Mouse (Mus musculus) heart, adult 8-10 months (tissue): ENCODE data around the gene Fat4. TPM values are rescaled to one million over a fixed set of nuclear protein-coding genes. Genes with fewer than 3 reads are reported as not detected.

Source experiments
- DNase-seq: peaks from one replicate; pipeline ENCODE4 v3.0.0; 2022; ENCODE audit warnings: low spot score
- total RNA-seq, 4 experiments: library from RNA; stranded (reverse); gene quantifications; 2 replicates each; pipeline ENCODE4 v1.2.4; 2022

The Fat4 gene
- total RNA-seq, 4 experiments from 2014 or later: 4.9 to 5.9 (median 5.5) TPM

GRCm38 (mm10) chr3:38962328-38962727 lies 75.6 kb downstream of the Fat4 start:
- no peak for DNase-seq

DNA sequence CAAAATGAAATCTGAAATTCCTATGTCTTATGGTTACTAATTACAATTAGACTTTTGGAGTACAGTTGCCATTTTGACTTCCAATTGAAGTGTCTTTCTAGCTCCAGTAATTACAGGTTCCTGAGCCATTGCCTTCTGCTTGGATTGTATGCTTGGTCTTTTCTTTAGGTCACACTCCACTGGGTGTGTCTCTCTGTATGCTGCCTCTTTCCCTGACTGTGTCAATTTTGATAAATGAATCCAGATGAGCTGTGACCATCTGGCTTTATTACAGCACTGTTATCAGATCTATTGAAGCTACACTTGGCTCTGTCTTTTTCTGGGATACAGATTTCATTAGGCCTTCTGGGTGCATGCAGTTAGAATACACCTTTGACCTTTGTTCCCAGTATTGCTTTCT lies 80.7 kb downstream of the Fat4 start:
- DNase-seq: no peak

GRCm38 (mm10) chr3:38986379-38986778 lies 99.6 kb downstream of the Fat4 start:
- no peak for DNase-seq

DNA sequence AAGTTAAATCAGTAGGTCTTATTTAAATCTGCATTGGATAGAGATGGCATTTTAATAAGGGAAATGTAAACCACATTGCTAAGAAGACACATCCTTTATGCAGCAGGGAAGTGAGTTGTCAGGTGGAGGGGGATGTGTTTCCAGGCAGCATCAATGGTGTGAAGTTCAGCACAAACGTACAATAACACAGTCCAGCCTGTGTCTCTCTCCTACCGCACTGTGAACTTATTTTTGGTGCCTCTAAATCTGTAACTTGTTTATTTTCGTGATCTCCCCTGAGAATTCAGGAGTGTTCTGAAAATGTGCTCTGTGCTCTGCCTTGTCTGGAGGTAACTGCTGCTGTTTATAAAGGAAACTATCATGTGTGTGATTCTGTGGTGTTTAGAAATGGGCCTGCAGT lies 102.4 kb downstream of the Fat4 start:
- DNase-seq: no peak

DNA sequence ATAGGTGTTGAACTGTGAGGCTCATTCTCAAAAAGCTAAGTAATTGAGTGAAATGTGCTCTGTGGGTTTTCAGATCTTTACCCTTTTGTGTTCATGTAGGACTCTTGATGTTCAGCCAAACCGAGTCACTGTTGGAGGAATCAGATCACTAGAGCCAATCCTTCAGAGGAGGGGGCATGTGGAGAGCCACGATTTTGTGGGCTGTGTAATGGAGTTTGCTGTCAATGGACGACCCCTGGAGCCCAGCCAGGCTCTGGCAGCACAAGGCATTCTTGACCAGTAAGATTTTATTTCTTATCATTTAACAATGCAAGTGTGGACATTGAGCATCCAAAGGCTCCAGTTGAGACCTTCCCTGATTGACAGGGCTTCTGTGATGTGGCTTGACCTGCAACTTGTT lies 113.3 kb downstream of the Fat4 start:
- DNase-seq: no peak

DNA sequence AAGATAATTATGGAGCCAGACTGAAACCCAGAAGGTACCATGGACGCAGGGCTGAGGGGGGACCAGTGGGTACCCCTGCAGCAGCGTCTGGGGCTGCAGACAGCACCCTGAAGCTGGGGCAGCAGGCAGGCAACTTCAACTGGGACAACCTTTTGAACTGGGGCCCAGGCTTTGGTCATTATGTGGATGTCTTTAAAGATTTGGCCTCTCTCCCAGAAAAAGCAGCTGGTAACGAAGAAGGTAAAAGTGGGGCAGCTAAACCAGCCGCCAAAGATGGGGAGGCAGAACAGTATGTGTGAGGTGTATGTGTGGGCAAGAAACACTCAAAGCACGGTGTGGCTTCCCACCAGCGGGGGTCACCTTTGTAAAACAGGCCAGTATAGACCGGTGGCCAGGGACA lies 123.8 kb downstream of the Fat4 start:
- no peak for DNase-seq

- DNase-seq: no peak
Measured at GRCm38 (mm10) chr3:39017633-39018032, 130.9 kb downstream of the Fat4 start.

GRCm38 (mm10) chr3:39036113-39036512 lies 149.4 kb downstream of the Fat4 start:
- no peak for DNase-seq

DNA sequence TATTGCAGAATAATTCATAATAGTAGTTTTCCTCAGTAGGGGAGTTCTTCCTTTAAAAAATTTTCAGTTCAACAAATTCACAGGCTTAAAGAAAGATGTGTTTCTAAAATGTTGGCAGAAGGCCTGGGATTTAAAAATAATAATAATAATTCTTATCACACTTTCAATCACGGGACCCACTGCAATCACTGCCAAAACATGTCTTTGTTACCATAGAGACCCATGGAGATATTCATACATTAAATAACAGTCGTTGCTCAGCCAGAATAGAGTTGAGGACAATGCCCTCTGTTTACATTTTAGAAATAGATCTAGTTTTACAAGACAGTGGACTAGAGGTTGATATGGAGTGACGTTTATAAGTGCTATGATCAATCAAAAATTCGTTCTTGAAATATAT lies 159.7 kb downstream of the Fat4 start:
- no peak for DNase-seq

DNA sequence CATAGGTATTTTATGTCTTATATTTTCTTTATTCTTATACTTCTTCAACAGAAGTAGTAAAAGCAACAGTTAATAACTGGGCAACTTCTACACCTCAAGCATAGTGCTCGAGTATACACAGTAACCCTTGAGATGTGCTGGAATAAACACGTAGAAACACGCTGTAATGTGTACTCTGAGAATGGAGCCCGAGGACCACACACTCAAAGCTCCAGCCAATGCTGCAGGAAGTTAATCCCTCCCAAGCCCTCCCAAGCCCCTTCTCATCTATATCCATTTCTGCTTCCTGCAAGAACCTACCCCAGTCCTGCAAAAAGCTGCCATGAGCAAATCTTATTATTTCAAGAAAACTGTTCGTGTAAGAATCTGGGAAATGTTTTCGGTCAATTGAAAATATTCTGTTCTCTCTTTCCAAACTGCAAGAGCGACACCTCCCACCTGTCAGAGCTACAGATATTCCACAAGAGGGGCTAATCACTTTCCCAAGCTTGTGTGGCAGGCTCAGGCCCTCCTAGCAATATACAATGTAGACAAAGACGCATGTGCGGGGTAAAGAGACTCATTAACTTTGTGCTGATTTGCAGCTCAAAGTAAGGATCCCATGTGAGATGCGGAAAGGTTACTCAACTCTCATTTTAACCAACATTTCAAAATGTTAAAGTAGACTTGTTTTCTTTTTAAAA lies 161.0 kb downstream of the Fat4 start:
- DNase-seq: no peak

GRCm38 (mm10) chr3:39048304-39048667 lies 161.5 kb downstream of the Fat4 start:
- DNase-seq: no peak

DNA sequence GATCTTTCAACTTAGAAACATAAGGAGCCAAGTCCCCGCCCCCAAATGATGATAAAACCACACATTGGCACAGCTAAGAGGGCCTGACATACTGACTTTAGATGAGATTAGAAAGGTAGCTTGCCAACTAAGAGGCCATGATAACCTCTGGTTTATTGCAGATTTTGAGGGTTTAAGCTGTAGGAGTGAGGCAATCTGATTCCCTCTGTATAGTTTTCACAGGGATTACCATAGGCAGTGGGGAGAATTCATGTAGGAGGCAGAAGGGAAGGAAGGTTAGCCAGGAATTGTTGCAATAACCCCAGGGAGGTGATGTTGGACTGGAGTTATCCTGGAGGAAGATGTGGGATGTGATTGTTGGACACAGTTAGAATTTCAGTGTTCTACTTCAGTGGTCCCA lies 163.4 kb downstream of the Fat4 start:
- DNase-seq: no peak

DNA sequence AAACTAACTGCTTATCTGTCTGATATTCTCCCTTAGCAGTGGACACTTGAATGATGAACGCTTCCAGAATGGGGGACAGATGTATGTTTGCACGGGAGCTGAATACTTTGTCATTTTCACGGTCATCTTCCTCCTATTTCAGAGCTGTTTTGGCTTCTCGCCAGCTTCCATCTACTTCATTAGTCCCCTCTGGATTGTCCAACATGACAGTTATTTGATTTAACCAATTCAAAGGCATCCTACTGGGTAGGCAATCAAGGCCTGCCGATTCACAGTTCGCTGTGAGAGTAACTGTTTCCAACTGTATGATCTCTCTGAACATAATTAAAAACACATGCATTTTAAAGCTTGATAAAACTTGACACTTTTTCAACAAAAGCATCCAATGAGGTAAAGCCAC lies 166.3 kb downstream of the Fat4 start:
- DNase-seq: no peak
